Comparison of ENCODE assay signal across 8 mouse cellular contexts in the genomic region with DNA sequence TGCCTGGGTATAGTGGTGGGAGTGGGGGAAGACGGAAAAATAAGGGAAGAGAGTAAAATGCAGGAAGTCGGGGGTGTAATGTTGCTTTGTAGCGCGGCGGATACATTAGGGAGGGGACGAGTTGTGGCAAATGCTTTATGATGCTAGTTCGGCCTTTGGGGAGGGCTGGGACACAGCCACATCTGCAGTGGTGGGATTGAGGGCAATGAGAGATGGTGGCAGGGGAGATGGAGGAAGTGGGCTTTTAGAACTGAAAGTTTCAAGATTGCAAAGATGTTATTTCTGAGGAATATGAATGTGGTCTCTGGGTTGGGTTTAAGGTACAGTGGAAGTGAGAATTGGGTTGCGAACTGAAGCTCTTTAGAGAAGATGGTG. TPM values are rescaled to one million over a fixed set of nuclear protein-coding genes. Genes with fewer than 3 reads are reported as not detected.
DNase-seq lines count a peak whose midpoint lies in the region; ATAC-seq and TF ChIP-seq lines count a peak whose summit lies in the region.

No protein-coding gene starts in this region.

- DNase-seq in layer of hippocampus, adult 2 months (ENCODE audit: low spot score in 2 of 2): no peak
- DNase-seq in layer of hippocampus, adult 18-20 months (ENCODE audit: low spot score in 2 of 2): no peak
- DNase-seq in heart, adult 8-10 months (ENCODE audit: low spot score): peak; percentile 35
- peak; percentile 10 for DNase-seq in midbrain, postnatal 0 days (ENCODE audit: low spot score)
- DNase-seq in ovary, adult 18-20 months (ENCODE audit: low spot score): no peak

- peak overlapping the region; percentile 84 for H3K4me2 ChIP-seq in limb, embryonic 13.5 days (replicated peaks)
- H3K4me2 ChIP-seq in midbrain, postnatal 0 days (ENCODE audit: low read depth, low read length, poor library complexity, severe bottlenecking): peak overlapping the region; percentile 83

- no peak for ATAC-seq in limb, embryonic 13.5 days (ENCODE audit: low FRiP score, low read depth)
- no peak for ATAC-seq in midbrain, postnatal 0 days (ENCODE audit: low FRiP score)
- ATAC-seq in activated CD4-positive, CD25-positive, alpha-beta regulatory T cell, adult 4 months: no peak

- H3K4me1 ChIP-seq in bone marrow macrophage, adult 2 months (ENCODE audit: control insufficient read depth, insufficient read depth, low read length): peaks cover 29% of the 10 kb centered on the region
- H3K4me1 ChIP-seq in limb, embryonic 13.5 days: peaks cover 14% of the 10 kb centered on the region
- peaks cover 3% of the 10 kb centered on the region; the same call in 1 of the 2 replicates for H3K4me1 ChIP-seq in midbrain, postnatal 0 days (ENCODE audit: insufficient read depth, low read length)

- peak overlapping the region; percentile 99 for H3K27ac ChIP-seq in layer of hippocampus, adult 2 months
- H3K27ac ChIP-seq in bone marrow macrophage, adult 2 months (ENCODE audit: insufficient read depth, low read depth, low read length): peak overlapping the region; percentile 68
- peak overlapping the region; percentile 96 for H3K27ac ChIP-seq in limb, embryonic 13.5 days
- peak overlapping the region; percentile 99 for H3K27ac ChIP-seq in midbrain, postnatal 0 days (ENCODE audit: low read depth, low read length)

- H3K4me3 ChIP-seq in layer of hippocampus, adult 2 months: peak overlapping the region; percentile 95
- peak overlapping the region; percentile 86 for H3K4me3 ChIP-seq in bone marrow macrophage, adult 2 months (ENCODE audit: insufficient read depth, low read length)
- peak overlapping the region; percentile 88 for H3K4me3 ChIP-seq in limb, embryonic 13.5 days
- peak overlapping the region; percentile 98 for H3K4me3 ChIP-seq in midbrain, postnatal 0 days (ENCODE audit: low read depth, low read length)

- WGBS in limb, embryonic 13.5 days: 1% methylated on average over 8 of the region's 8 CpGs
- WGBS in midbrain, postnatal 0 days: 1% methylated on average over 8 of the region's 8 CpGs

- no peaks in the 10 kb centered on the region for H3K36me3 ChIP-seq in limb, embryonic 13.5 days
- H3K36me3 ChIP-seq in midbrain, postnatal 0 days (ENCODE audit: insufficient read depth, low read length): no peaks in the 10 kb centered on the region

- no peak for TF ChIP-seq CTCF in layer of hippocampus, adult 2 months (conservative IDR thresholded peaks at IDR 0.05)
- TF ChIP-seq CTCF in bone marrow macrophage, adult 2 months (IDR thresholded peaks at IDR 0.05; ENCODE audit: low read depth, low read length): no peak
- TF ChIP-seq CTCF in midbrain, postnatal 0 days (IDR thresholded peaks at IDR 0.05): no peak

- peak overlapping the region; percentile 97 for H3K9ac ChIP-seq in limb, embryonic 13.5 days
- H3K9ac ChIP-seq in midbrain, postnatal 0 days (replicated peaks; ENCODE audit: low read length, poor library complexity, severe bottlenecking): peak overlapping the region; percentile 98

- TF ChIP-seq POLR2A in bone marrow macrophage, adult 2 months (IDR thresholded peaks at IDR 0.05; ENCODE audit: borderline replicate concordance, low read depth, low read length): no peak

- no peaks in the 10 kb centered on the region for H3K9me3 ChIP-seq in limb, embryonic 13.5 days
- no peaks in the 10 kb centered on the region for H3K9me3 ChIP-seq in midbrain, postnatal 0 days (ENCODE audit: low read length)

- H3K27me3 ChIP-seq in limb, embryonic 13.5 days: no peaks in the 10 kb centered on the region
- no peaks in the 10 kb centered on the region for H3K27me3 ChIP-seq in midbrain, postnatal 0 days (ENCODE audit: insufficient read depth, low read length)

RNA-seq across cellular contexts. Expression of a gene that starts 1.2 kb away (rescaled TPM):
- total RNA-seq in layer of hippocampus, adult 2 months (2021): 100 to 1,000 TPM; 834 to 835 TPM
- total RNA-seq in layer of hippocampus, adult 18-20 months (2021): 100 to 1,000 TPM; 848 to 884 TPM
- polyA plus RNA-seq in bone marrow macrophage, adult 2 months (2012; ENCODE audit: insufficient read depth, insufficient read length, missing spikeins): 570 and 586 TPM in 2 replicates
- 100 to 1,000 TPM; 124 to 138 (median 128) TPM for total RNA-seq in heart, adult 8-10 months (2022)
- 99.6 and 101 TPM in 2 replicates for polyA plus RNA-seq in limb, embryonic 13.5 days (2015; fragmentation: Nextera tagmentation; extraction: Ambion mirVana)
- 350 and 362 TPM in 2 replicates for total RNA-seq in midbrain, postnatal 0 days (2014; rRNA removed)
- polyA plus RNA-seq in midbrain, postnatal 0 days (2015; fragmentation: Nextera tagmentation; extraction: Ambion mirVana): 236 and 258 TPM in 2 replicates
- 100 to 1,000 TPM; 106 to 119 TPM for polyA plus RNA-seq in activated CD4-positive, CD25-positive, alpha-beta regulatory T cell, adult 4 months (2017; shearing (Covaris generic))

RNA-seq across cellular contexts. Expression of a gene that starts 28.0 kb away (rescaled TPM):
- 1 to 10 TPM; 7.4 to 8.2 TPM for total RNA-seq in layer of hippocampus, adult 2 months (2021)
- 1 to 10 TPM; 5.8 to 6.0 TPM for total RNA-seq in layer of hippocampus, adult 18-20 months (2021)
- 8.7 and 9.3 TPM in 2 replicates for polyA plus RNA-seq in bone marrow macrophage, adult 2 months (2012; ENCODE audit: insufficient read depth, insufficient read length, missing spikeins)
- 10 to 100 TPM in 1 of 4 experiments, 1 to 10 TPM in 3; 7.0 to 11.4 (median 8.2) TPM for total RNA-seq in heart, adult 8-10 months (2022)
- 59.6 and 71.4 TPM in 2 replicates for polyA plus RNA-seq in limb, embryonic 13.5 days (2015; fragmentation: Nextera tagmentation; extraction: Ambion mirVana)
- 23.2 and 25.5 TPM in 2 replicates for total RNA-seq in midbrain, postnatal 0 days (2014; rRNA removed)
- 19.3 and 21.5 TPM in 2 replicates for polyA plus RNA-seq in midbrain, postnatal 0 days (2015; fragmentation: Nextera tagmentation; extraction: Ambion mirVana)
- not detected for polyA plus RNA-seq in activated CD4-positive, CD25-positive, alpha-beta regulatory T cell, adult 4 months (2017; shearing (Covaris generic))

Comparison
In these comparisons a context has a peak if more than half of its experiments do, and no peak if none do; other contexts are left out.
1. DNase-seq: peak in heart, adult 8-10 months (single experiment) and midbrain, postnatal 0 days (single experiment); none in layer of hippocampus, adult 2 months (0 of 2), layer of hippocampus, adult 18-20 months (0 of 2) and ovary, adult 18-20 months (single experiment).
2. Peak in every context shown above with its lines, with median percentiles within 50 percentile points of each other: H3K27ac ChIP-seq and H3K4me3 ChIP-seq.